Mouse (Mus musculus): ENCODE results near the gene Hyal3. TPM values are rescaled to one million over a fixed set of nuclear protein-coding genes. Genes with fewer than 3 reads are reported as not detected.

Gene Hyal3
- polyA plus RNA-seq, 1 experiment from 2014 or later: 0.96 TPM

- Histone ChIP-seq H3K4me2 (replicated peaks) (no peak overlapping the region), H3K27ac (no peak overlapping the region), H3K4me3 (replicated peaks; ENCODE audit: low read length) (no peak overlapping the region), H3K4me1 (replicated peaks; ENCODE audit: control insufficient read depth, insufficient read depth, low read length) (peaks cover 24% of the 10 kb centered on the region), H3K9ac (no peak overlapping the region), H3K27me3 (ENCODE audit: control insufficient read depth, insufficient read depth, low read length) (peaks cover 43% of the 10 kb centered on the region), H3K36me3 (replicated peaks; ENCODE audit: control insufficient read depth, insufficient read depth) (peaks cover 15% of the 10 kb centered on the region), H3K9me3 (ENCODE audit: control insufficient read depth, low read length) (no peaks in the 10 kb centered on the region)
- DNase-seq (ENCODE audit: low spot score) (no peak), ATAC-seq (ENCODE audit: low FRiP score) (no peak)
- 81% methylated on average over 5 of the region's 5 CpGs for WGBS
Measured at GRCm38 (mm10) chr9:107547957-107548356, 32.7 kb upstream of the Hyal3 start.

GRCm38 (mm10) chr9:107548820-107549219, 31.8 kb upstream of the Hyal3 start:
- WGBS: 90% methylated on average over 10 of the region's 10 CpGs
- Histone ChIP-seq H3K4me1 (replicated peaks; ENCODE audit: control insufficient read depth, insufficient read depth, low read length) (peaks cover 30% of the 10 kb centered on the region), H3K9me3 (ENCODE audit: control insufficient read depth, low read length) (no peaks in the 10 kb centered on the region), H3K27ac (no peak overlapping the region), H3K9ac (no peak overlapping the region), H3K36me3 (replicated peaks; ENCODE audit: control insufficient read depth, insufficient read depth) (peaks cover 15% of the 10 kb centered on the region), H3K4me2 (replicated peaks) (no peak overlapping the region), H3K4me3 (replicated peaks; ENCODE audit: low read length) (no peak overlapping the region), H3K27me3 (ENCODE audit: control insufficient read depth, insufficient read depth, low read length) (peaks cover 45% of the 10 kb centered on the region)
- DNase-seq (ENCODE audit: low spot score): no peak
- no peak for ATAC-seq (ENCODE audit: low FRiP score)

GRCm38 (mm10) chr9:107549297-107550074, 31.1 kb upstream of the Hyal3 start:
- no peak for DNase-seq (ENCODE audit: low spot score)

GRCm38 (mm10) chr9:107550491-107551116, 30.0 kb upstream of the Hyal3 start:
- Histone ChIP-seq H3K4me3 (replicated peaks; ENCODE audit: low read length) (0 out of 2 replicates have a peak overlapping the region, but pooled peaks have one; percentile 33), H3K4me2 (replicated peaks) (peak overlapping the region; percentile 59), H3K9ac (peak overlapping the region; percentile 59; the same call in 1 of the 2 replicates), H3K9me3 (ENCODE audit: control insufficient read depth, low read length) (no peaks in the 10 kb centered on the region), H3K27me3 (ENCODE audit: control insufficient read depth, insufficient read depth, low read length) (peaks cover 45% of the 10 kb centered on the region), H3K4me1 (replicated peaks; ENCODE audit: control insufficient read depth, insufficient read depth, low read length) (peaks cover 38% of the 10 kb centered on the region), H3K36me3 (replicated peaks; ENCODE audit: control insufficient read depth, insufficient read depth) (no peaks in the 10 kb centered on the region), H3K27ac (no peak overlapping the region)
- DNase-seq (ENCODE audit: low spot score) (no peak), ATAC-seq (ENCODE audit: low FRiP score) (no peak)
- 23% methylated on average over 23 of the region's 23 CpGs for WGBS

More at GRCm38 (mm10) chr9:107549297-107550074, 31.1 kb upstream of the Hyal3 start:
- H3K27me3 ChIP-seq (ENCODE audit: control insufficient read depth, insufficient read depth, low read length): peaks cover 45% of the 10 kb centered on the region
- WGBS: 87% methylated on average over 20 of the region's 20 CpGs
- no peaks in the 10 kb centered on the region for H3K9me3 ChIP-seq (ENCODE audit: control insufficient read depth, low read length)
- H3K4me2 ChIP-seq (replicated peaks): no peak overlapping the region
- H3K9ac ChIP-seq: no peak overlapping the region
- no peak overlapping the region for H3K27ac ChIP-seq
- H3K4me3 ChIP-seq (replicated peaks; ENCODE audit: low read length): no peak overlapping the region
- peaks cover 9% of the 10 kb centered on the region for H3K36me3 ChIP-seq (replicated peaks; ENCODE audit: control insufficient read depth, insufficient read depth)
- ATAC-seq (ENCODE audit: low FRiP score): no peak
- H3K4me1 ChIP-seq (replicated peaks; ENCODE audit: control insufficient read depth, insufficient read depth, low read length): peaks cover 32% of the 10 kb centered on the region

GRCm38 (mm10) chr9:107551117-107551889, 29.3 kb upstream of the Hyal3 start, which contains the start of gene Rassf1:
Gene Rassf1, plus strand, starts transcription at chr9:107551555.
- Histone ChIP-seq H3K9ac (peak within 1 kb of the TSS; percentile 59), H3K4me3 (replicated peaks; ENCODE audit: low read length) (peak within 1 kb of the TSS; percentile 33), H3K9me3 (ENCODE audit: control insufficient read depth, low read length) (no peaks in the 10 kb centered on the region), H3K36me3 (replicated peaks; ENCODE audit: control insufficient read depth, insufficient read depth) (no peaks in the 10 kb centered on the region), H3K27me3 (ENCODE audit: control insufficient read depth, insufficient read depth, low read length) (peaks cover 45% of the 10 kb centered on the region), H3K4me1 (replicated peaks; ENCODE audit: control insufficient read depth, insufficient read depth, low read length) (peaks cover 44% of the 10 kb centered on the region), H3K27ac (no peak within 1 kb of the TSS), H3K4me2 (replicated peaks) (peak within 1 kb of the TSS; percentile 59)
- WGBS: 2% methylated on average over 63 of the region's 63 CpGs
- no peak for ATAC-seq (ENCODE audit: low FRiP score)
- DNase-seq (ENCODE audit: low spot score): no peak

- peak overlapping the region; percentile 59 for H3K9ac ChIP-seq
- peaks cover 45% of the 10 kb centered on the region for H3K27me3 ChIP-seq (ENCODE audit: control insufficient read depth, insufficient read depth, low read length)
- 10% methylated on average over 8 of the region's 8 CpGs for WGBS
- DNase-seq (ENCODE audit: low spot score) (no peak), ATAC-seq (ENCODE audit: low FRiP score) (no peak)
- peaks cover 44% of the 10 kb centered on the region for H3K4me1 ChIP-seq (replicated peaks; ENCODE audit: control insufficient read depth, insufficient read depth, low read length)
- no peak overlapping the region for H3K27ac ChIP-seq
- H3K4me2 ChIP-seq (replicated peaks): peak overlapping the region; percentile 59
- H3K36me3 ChIP-seq (replicated peaks; ENCODE audit: control insufficient read depth, insufficient read depth): no peaks in the 10 kb centered on the region
- H3K4me3 ChIP-seq (replicated peaks; ENCODE audit: low read length): peak overlapping the region; percentile 33
- H3K9me3 ChIP-seq (ENCODE audit: control insufficient read depth, low read length): no peaks in the 10 kb centered on the region
Measured at GRCm38 (mm10) chr9:107551890-107552355, 28.7 kb upstream of the Hyal3 start.

- Histone ChIP-seq H3K27me3 (ENCODE audit: control insufficient read depth, insufficient read depth, low read length) (peaks cover 45% of the 10 kb centered on the region), H3K9me3 (ENCODE audit: control insufficient read depth, low read length) (no peaks in the 10 kb centered on the region), H3K36me3 (replicated peaks; ENCODE audit: control insufficient read depth, insufficient read depth) (peaks cover 8% of the 10 kb centered on the region), H3K4me1 (replicated peaks; ENCODE audit: control insufficient read depth, insufficient read depth, low read length) (peaks cover 37% of the 10 kb centered on the region), H3K9ac (no peak overlapping the region), H3K4me2 (replicated peaks) (peak overlapping the region; percentile 75), H3K27ac (no peak overlapping the region), H3K4me3 (replicated peaks; ENCODE audit: low read length) (peak overlapping the region; percentile 74)
- ATAC-seq (ENCODE audit: low FRiP score) (no peak), DNase-seq (ENCODE audit: low spot score) (no peak)
- 84% methylated on average over 5 of the region's 5 CpGs for WGBS
Measured at GRCm38 (mm10) chr9:107552690-107553393, 27.8 kb upstream of the Hyal3 start.

GRCm38 (mm10) chr9:107553541-107554318, 26.9 kb upstream of the Hyal3 start:
- H3K36me3 ChIP-seq (replicated peaks; ENCODE audit: control insufficient read depth, insufficient read depth): peaks cover 16% of the 10 kb centered on the region
- ATAC-seq (ENCODE audit: low FRiP score): peak; percentile 69; the same call in 1 of the 2 replicates
- peak overlapping the region; percentile 73 for H3K27ac ChIP-seq
- peak overlapping the region; percentile 63 for H3K9ac ChIP-seq
- 5% methylated on average over 36 of the region's 37 CpGs for WGBS
- no peaks in the 10 kb centered on the region for H3K9me3 ChIP-seq (ENCODE audit: control insufficient read depth, low read length)
- DNase-seq (ENCODE audit: low spot score): no peak
- H3K4me1 ChIP-seq (replicated peaks; ENCODE audit: control insufficient read depth, insufficient read depth, low read length): peaks cover 37% of the 10 kb centered on the region
- H3K4me3 ChIP-seq (replicated peaks; ENCODE audit: low read length): peak overlapping the region; percentile 74
- H3K27me3 ChIP-seq (ENCODE audit: control insufficient read depth, insufficient read depth, low read length): peaks cover 43% of the 10 kb centered on the region
- H3K4me2 ChIP-seq (replicated peaks): peak overlapping the region; percentile 75

Data from hindbrain, embryonic 14.5 days (tissue).